Mouse (Mus musculus) midbrain, embryonic 16.5 days (tissue): ENCODE data around the gene 2610528J11Rik. TPM values are rescaled to one million over a fixed set of nuclear protein-coding genes. Genes with fewer than 3 reads are reported as not detected.
"Not testable (repeated sequence)": the region's sequence is repeated elsewhere in the genome, so short reads cannot be mapped to it uniquely, and the experiment has no call there.

ENCODE experiments used
- ATAC-seq: fragments of 200-750 bp; cut with Nextera tagmentation; 2 replicates; pipeline ENCODE4 v1.8.0; 2017; ENCODE audit warnings: moderate TSS enrichment
- H3K27ac ChIP-seq: fragments of 300-500 bp; sonication (generic); 2 replicates; pipeline ENCODE4 v1.5.1; 2014; ENCODE audit warnings: mild to moderate bottlenecking, low read length, mixed read lengths
- H3K27me3 ChIP-seq: fragments of 300-500 bp; sonication (generic); 2 replicates; pipeline ENCODE4 v1.6.1; 2014; ENCODE audit warnings: low read depth, low read length, mixed read lengths; ENCODE audit not compliant: control insufficient read depth, insufficient read depth
- H3K36me3 ChIP-seq: fragments of 300-500 bp; sonication (generic); 2 replicates; pipeline ENCODE4 v1.6.1; 2014; ENCODE audit warnings: mild to moderate bottlenecking, low read length, moderate library complexity, mixed read lengths; ENCODE audit not compliant: control insufficient read depth, insufficient read depth
- H3K4me1 ChIP-seq: fragments of 300-500 bp; sonication (generic); 2 replicates; pipeline ENCODE4 v1.6.1; 2014; ENCODE audit warnings: mild to moderate bottlenecking, low read length, mixed read lengths; ENCODE audit not compliant: control insufficient read depth, insufficient read depth
- H3K4me2 ChIP-seq: fragments of 300-500 bp; sonication (generic); 2 replicates; pipeline ENCODE4 v1.6.1; 2014; ENCODE audit warnings: mild to moderate bottlenecking, low read length, mixed read lengths
- H3K4me3 ChIP-seq: fragments of 300-500 bp; sonication (generic); 2 replicates; pipeline ENCODE4 v1.5.1; 2014; ENCODE audit warnings: low read depth, mild to moderate bottlenecking, low read length, moderate library complexity, mixed read lengths
- H3K9ac ChIP-seq: fragments of 300-500 bp; sonication (generic); 2 replicates; pipeline ENCODE4 v1.6.1; 2014; ENCODE audit warnings: low read depth, low read length, mixed read lengths
- H3K9me3 ChIP-seq: fragments of 300-500 bp; sonication (generic); replicated peaks from 2 replicates; pipeline ENCODE4 v1.6.1; 2014; ENCODE audit warnings: mild to moderate bottlenecking, low read length, mixed read lengths; ENCODE audit not compliant: control insufficient read depth, poor library complexity, severe bottlenecking
- WGBS: fragments of 180-500 bp; shearing (Covaris S2); extraction: QIAGEN DNeasy Blood & Tissue Kit; methylation state at CpG from one replicate; pipeline ENCODE4 v1.1.7; 2014; 5-methylcytosine and 5-hydroxymethylcytosine counted together
- polyA plus RNA-seq: library from polyadenylated mRNA; unstranded; fragments of >200 nt; fragmentation: Nextera tagmentation; extraction: Ambion mirVana; gene quantifications from 2 replicates; pipeline ENCODE4 v1.2.1, GENCODE M21; 2015

2610528J11Rik gene
- not detected in 2 replicates for polyA plus RNA-seq

DNA sequence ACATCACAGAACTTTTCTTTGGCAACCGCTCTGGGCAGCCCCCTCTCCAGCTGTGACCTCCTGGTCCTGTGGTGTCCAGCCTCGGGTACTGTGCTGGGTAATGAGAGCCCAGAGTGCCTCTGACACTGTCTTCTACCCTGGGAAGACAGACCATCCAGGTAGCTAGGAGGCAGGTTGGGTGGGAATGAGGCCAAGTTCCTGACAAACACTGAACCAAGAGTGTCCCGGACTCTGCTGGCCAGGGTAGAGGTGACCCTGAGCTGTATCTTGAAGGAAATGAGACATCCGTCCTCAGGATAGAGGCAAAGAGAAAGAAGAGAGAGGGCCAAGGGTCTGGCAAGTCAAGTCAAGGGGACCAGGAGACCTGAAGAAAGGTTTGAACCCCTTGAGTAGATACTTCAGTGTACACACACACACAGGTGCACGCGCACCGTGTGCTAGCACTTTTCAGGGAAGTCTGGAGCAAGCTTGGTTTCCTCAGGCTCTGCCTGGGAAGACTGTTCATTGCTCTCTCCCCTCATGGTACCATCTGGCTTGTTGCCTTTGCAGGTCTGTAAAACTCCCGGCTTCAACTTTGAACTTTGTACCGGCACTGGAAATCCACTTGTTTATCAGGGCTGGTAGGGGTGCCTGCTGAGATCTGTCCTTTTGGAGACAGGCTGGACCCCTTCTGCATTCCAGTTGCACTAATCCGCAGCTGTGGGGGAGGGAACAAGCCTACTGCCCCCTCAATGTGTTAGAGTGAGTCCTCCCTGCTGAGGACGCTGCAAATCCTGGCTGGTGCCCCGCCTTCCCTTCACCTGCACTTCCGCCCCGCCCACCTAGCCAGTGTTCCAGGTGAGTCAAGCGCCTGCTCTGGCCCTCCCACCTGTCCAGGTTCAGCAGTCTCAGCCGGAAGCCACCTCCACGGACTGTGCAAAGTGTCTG is at the start of gene 2610528J11Rik:
Gene 2610528J11Rik (plus strand): TSS at position 592 of the 927 bp plus-strand sequence.
- Histone ChIP-seq H3K27me3 (no peaks in the 10 kb centered on the region), H3K4me3 (no peak within 1 kb of the TSS), H3K9ac (no peak within 1 kb of the TSS), H3K9me3 (no peaks in the 10 kb centered on the region), H3K4me2 (no peak within 1 kb of the TSS), H3K4me1 (no peaks in the 10 kb centered on the region), H3K27ac (no peak within 1 kb of the TSS), H3K36me3 (no peaks in the 10 kb centered on the region)
- ATAC-seq = no peak
- 41% methylated on average over 17 of the region's 17 CpGs for WGBS

DNA sequence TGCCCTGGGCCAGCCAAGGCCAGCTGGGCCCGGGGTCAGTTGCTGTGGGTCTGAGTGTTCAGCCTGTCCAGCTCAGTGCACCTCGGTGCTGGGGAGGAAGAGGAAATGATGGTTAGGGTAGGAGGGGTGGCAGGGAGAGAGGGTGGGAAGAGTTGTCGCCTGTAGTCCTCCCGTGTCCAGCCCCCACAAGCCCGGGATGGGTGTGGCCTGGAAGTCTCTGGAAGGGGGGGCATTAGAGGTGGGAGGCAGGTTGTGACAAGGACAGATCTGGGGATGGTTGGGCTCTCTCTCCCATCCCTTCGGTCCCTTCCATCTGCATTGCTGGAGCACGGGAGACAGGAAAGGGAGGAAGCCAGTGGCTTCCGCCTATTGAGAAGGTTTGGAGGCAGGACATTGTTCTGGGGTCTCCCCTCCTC is 37.1 kb upstream of the 2610528J11Rik start, which contains the start of gene Tie1:
Gene Tie1 (minus strand): TSS at position 345 of the 416 bp plus-strand sequence.
- H3K27ac ChIP-seq = no peak within 1 kb of the TSS
- H3K4me2 ChIP-seq = no peak within 1 kb of the TSS
- H3K36me3 ChIP-seq = no peaks in the 10 kb centered on the region
- no peak within 1 kb of the TSS for H3K4me3 ChIP-seq
- no peak for ATAC-seq
- H3K9me3 ChIP-seq = no peaks in the 10 kb centered on the region
- no peak within 1 kb of the TSS for H3K9ac ChIP-seq
- 81% methylated on average over 8 of the region's 8 CpGs for WGBS
- H3K4me1 ChIP-seq = no peaks in the 10 kb centered on the region
- H3K27me3 ChIP-seq = no peaks in the 10 kb centered on the region

DNA sequence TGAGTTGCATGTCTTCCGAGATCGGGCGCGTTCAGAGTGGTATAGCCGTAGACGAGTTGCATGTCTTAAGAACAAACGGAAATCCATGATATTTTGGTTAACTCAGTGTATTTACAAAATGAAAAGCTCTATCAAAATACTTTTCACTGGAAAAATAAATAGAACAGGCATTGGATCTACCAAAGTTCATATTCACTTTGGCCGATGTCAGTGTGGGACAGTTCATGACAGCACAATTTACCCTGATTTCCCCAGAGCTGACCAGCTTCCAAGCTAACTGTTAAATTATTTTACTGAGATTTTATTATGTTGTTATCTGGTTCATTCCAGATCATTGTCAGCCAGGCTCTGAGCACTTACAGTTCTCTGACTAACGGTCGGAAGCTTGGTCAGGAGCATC is 36.3 kb upstream of the 2610528J11Rik start:
- Histone ChIP-seq H3K4me3 (no peak overlapping the region), H3K4me2 (no peak overlapping the region), H3K9ac (no peak overlapping the region), H3K27me3 (no peaks in the 10 kb centered on the region), H3K4me1 (no peaks in the 10 kb centered on the region), H3K27ac (no peak overlapping the region), H3K9me3 (no peaks in the 10 kb centered on the region), H3K36me3 (no peaks in the 10 kb centered on the region)
- no peak for ATAC-seq
- WGBS = 92% methylated on average over 10 of the region's 10 CpGs

DNA sequence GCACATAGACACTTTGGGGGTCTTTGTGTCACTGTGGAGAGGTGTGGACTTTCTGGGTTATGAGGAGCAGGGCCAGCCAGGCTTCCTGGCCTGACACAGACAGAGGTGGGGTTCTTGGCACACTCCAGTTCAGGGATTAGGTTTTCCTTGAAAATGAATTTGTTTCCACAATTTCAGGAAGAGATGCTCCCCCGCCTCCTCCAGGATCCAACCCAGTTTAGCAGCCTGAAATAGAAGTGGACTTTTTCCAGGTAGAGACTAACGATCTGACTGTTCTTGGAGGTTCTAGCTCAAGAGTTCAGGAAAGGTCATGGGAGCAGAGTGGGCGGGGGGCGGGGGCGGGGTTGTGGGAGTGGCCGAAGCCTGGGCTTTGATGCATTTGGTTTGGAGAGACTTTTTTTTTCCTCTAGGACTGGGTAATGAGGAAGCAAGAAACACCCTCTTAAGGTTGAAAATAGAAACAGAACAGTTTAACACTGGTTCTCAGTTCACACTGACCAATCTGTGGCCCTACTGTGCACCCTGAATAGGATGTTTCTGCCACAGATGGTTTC is 26.6 kb upstream of the 2610528J11Rik start:
- Histone ChIP-seq H3K27ac (no peak overlapping the region), H3K4me1 (no peaks in the 10 kb centered on the region), H3K36me3 (no peaks in the 10 kb centered on the region), H3K9me3 (no peaks in the 10 kb centered on the region), H3K4me3 (no peak overlapping the region), H3K4me2 (no peak overlapping the region), H3K27me3 (no peaks in the 10 kb centered on the region), H3K9ac (no peak overlapping the region)
- no peak for ATAC-seq
- WGBS = 51% methylated on average over 6 of the region's 6 CpGs

DNA sequence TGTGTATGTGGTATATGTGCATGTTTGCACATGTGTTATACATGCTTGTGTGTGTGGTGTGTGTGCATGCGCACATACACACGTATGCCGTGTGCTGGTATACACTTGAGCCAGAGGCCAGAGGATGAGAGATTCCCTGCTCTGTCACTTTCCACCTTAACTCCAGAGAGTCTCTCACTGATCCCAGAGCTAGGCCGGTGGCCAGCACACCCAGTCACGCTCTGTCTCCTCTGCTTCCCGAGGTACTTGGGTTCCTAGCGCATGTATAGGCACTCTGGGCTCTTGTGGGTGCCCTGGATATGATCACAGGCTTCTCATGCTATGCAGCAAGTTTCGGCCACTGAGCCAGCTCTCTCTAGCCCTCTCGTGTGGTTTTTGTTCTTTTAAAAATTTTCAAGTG is 26.0 kb upstream of the 2610528J11Rik start:
- ATAC-seq = no peak
- no peak overlapping the region for H3K27ac ChIP-seq

DNA sequence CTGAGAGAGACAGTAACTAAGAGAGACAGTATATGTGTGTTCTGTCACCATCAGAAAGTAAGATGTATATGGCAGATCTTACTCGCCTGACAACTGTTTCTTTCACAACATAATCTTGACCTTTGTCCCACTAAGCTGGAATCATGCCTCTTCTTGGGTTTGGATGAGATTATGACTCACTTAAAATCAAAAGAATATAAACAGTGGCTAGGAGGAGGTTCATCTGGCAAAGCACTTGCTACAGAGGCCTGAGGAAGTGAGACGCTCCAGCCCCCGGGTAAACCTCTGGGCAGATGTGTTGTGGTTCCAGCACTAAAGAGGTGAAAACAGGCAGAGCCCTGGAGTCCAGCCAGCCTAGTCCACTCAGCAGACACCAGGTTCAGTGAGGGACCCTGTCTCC is 21.2 kb upstream of the 2610528J11Rik start:
- WGBS = 70% methylated on average over 3 of the region's 3 CpGs

More for the DNA sequence above, 26.0 kb upstream of the 2610528J11Rik start:
- 73% methylated on average over 9 of the region's 9 CpGs for WGBS
- H3K9me3 ChIP-seq = no peaks in the 10 kb centered on the region
- no peaks in the 10 kb centered on the region for H3K27me3 ChIP-seq
- H3K4me3 ChIP-seq = no peak overlapping the region
- H3K9ac ChIP-seq = no peak overlapping the region
- H3K36me3 ChIP-seq = no peaks in the 10 kb centered on the region
- no peak overlapping the region for H3K4me2 ChIP-seq
- H3K4me1 ChIP-seq = no peaks in the 10 kb centered on the region

DNA sequence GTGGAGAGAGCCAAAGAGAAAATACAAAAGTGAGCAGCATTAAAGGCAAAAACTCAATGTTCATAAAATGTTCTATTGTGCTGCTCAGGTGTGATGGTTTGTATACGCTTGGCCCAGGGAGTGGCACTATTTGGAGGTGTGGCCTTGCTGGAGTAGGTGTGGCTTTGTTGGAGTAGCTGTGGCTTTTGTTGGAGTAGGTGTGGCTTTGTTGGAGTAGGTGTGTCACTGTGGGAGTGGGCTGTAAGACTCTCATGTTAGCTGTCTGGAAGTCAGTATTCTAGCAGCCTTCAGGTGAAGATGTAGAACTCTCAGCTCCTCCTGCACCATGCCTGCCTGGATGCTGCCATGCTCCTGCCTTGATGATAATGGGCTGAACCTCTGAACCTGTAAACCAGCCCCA is 19.6 kb upstream of the 2610528J11Rik start:
- WGBS = 95% methylated on average over 1 of the region's 1 CpGs
- ATAC-seq, H3K4me3 ChIP-seq, H3K9me3 ChIP-seq, H3K4me1 ChIP-seq, H3K4me2 ChIP-seq, H3K27me3 ChIP-seq, H3K36me3 ChIP-seq, H3K27ac ChIP-seq, H3K9ac ChIP-seq: not testable (repeated sequence)

More for the DNA sequence above, 21.2 kb upstream of the 2610528J11Rik start:
- Histone ChIP-seq H3K4me2 (no peak overlapping the region), H3K27ac (no peak overlapping the region), H3K9ac (no peak overlapping the region), H3K4me1 (no peaks in the 10 kb centered on the region), H3K9me3 (no peaks in the 10 kb centered on the region), H3K27me3 (no peaks in the 10 kb centered on the region), H3K36me3 (no peaks in the 10 kb centered on the region), H3K4me3 (no peak overlapping the region)
- ATAC-seq = no peak

DNA sequence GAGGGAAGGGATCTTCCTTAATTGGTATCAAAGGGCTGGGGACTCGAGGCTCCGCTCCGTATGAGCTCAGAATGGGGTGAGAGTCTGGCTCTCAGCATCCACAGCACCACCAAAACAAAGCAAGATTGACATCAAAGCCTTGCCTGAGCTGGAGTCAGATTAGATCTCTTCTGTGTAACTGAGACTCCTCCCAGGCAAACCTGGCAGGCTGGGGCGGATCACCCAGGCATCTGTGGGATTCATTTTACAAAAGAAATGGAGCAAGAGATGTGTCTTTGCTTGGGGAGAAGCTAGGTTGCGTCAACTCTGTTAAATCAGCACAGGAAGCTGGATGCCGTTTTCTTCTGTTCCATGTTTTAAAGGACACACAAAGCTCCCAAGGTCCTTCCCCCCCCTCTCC is 17.7 kb upstream of the 2610528J11Rik start:
- Histone ChIP-seq H3K9ac (no peak overlapping the region), H3K27ac (no peak overlapping the region), H3K36me3 (no peaks in the 10 kb centered on the region), H3K9me3 (no peaks in the 10 kb centered on the region), H3K4me2 (no peak overlapping the region), H3K4me1 (no peaks in the 10 kb centered on the region), H3K27me3 (no peaks in the 10 kb centered on the region), H3K4me3 (no peak overlapping the region)
- no peak for ATAC-seq
- 9% methylated on average over 6 of the region's 6 CpGs for WGBS
